ENCODE assay signal across 16 mouse cellular contexts in genomic region chr5:57780574-57780973, GRCm38 (mm10).
"Had no signal": no experiment of that assay in that cellular context is flagged by ENCODE, and none has a peak within 500 bp of the region (broad histone marks: within the 10 kb centered on the region; RNA-seq: fewer than 3 reads in every experiment).

No protein-coding gene starts in this region.

- H3K27ac ChIP-seq: kidney, postnatal 0 days; layer of hippocampus, adult 2 months; liver, embryonic 15.5 days; macrophage; midbrain, embryonic 12.5 days; midbrain, embryonic 15.5 days had no signal

- DNase-seq: kidney, adult 2 months; kidney, postnatal 25 days; layer of hippocampus, adult 9-11 months; lung, adult 2 months; lung, postnatal 14 days; thymus, adult 18-20 months; thymus, postnatal 36 days had no signal

- ATAC-seq: intestine, postnatal 0 days; midbrain, embryonic 15.5 days had no signal

- H3K4me1 ChIP-seq: midbrain, embryonic 12.5 days had no signal

- H3K36me3 ChIP-seq: liver, embryonic 15.5 days; midbrain, embryonic 12.5 days; midbrain, embryonic 15.5 days had no signal

- H3K9ac ChIP-seq: liver, embryonic 15.5 days; midbrain, embryonic 12.5 days; midbrain, embryonic 15.5 days had no signal

- H3K4me3 ChIP-seq: layer of hippocampus, adult 2 months; liver, embryonic 15.5 days; megakaryocyte, embryonic 14.5 days; midbrain, embryonic 12.5 days; midbrain, embryonic 15.5 days; myocyte had no signal

- H3K27me3 ChIP-seq: liver, embryonic 15.5 days; megakaryocyte, embryonic 14.5 days; midbrain, embryonic 12.5 days; midbrain, embryonic 15.5 days had no signal

- H3K4me2 ChIP-seq: liver, embryonic 15.5 days; midbrain, embryonic 12.5 days; midbrain, embryonic 15.5 days had no signal

- H3K9me3 ChIP-seq: liver, embryonic 15.5 days; megakaryocyte, embryonic 14.5 days; midbrain, embryonic 12.5 days; midbrain, embryonic 15.5 days had no signal
